Mouse (Mus musculus): Measurements from ENCODE around the gene Ano9.

Ano9 gene

DNA sequence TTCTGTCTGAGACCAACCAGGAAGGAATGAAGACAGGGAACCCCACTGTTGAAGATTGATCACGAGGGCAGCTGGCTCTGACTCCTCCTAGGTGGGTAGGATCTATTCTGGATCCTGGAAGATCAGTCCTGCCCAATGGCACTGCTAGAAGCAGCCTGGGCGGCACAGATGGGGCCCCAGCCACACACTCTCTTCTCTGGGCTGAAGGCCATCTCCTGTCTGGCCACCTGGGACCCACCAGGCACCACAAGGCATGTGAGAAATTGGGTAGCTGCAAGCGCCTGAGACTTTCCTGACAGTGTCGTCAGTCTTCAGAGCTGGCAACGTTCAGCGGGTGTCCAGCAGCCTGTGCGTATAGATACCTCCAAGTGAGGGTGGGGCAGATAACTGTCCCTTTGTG is 55.1 kb downstream of the Ano9 start:
- no peak for DNase-seq (ENCODE audit: extremely low spot score)

DNA sequence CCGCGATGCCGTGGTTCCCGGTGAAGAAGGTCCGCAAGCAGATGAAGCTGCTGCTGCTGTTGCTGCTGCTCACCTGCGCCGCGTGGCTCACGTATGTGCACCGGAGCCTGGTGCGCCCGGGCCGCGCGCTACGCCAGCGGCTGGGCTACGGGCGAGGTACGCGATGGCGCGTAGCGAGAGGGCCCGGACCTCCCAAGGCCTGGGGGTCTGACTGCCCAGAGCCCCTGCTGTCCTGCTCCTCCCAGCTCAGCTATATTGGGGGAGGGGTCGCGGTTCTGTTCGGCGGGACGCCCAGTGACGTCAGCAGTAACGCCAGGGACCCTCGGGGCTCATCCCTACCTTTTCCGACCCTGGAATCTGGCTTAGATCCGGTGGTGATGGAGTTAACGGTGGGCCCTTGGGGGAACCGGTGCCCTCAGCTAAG is 56.3 kb downstream of the Ano9 start:
- DNase-seq (ENCODE audit: extremely low spot score): peak; percentile 63

DNA sequence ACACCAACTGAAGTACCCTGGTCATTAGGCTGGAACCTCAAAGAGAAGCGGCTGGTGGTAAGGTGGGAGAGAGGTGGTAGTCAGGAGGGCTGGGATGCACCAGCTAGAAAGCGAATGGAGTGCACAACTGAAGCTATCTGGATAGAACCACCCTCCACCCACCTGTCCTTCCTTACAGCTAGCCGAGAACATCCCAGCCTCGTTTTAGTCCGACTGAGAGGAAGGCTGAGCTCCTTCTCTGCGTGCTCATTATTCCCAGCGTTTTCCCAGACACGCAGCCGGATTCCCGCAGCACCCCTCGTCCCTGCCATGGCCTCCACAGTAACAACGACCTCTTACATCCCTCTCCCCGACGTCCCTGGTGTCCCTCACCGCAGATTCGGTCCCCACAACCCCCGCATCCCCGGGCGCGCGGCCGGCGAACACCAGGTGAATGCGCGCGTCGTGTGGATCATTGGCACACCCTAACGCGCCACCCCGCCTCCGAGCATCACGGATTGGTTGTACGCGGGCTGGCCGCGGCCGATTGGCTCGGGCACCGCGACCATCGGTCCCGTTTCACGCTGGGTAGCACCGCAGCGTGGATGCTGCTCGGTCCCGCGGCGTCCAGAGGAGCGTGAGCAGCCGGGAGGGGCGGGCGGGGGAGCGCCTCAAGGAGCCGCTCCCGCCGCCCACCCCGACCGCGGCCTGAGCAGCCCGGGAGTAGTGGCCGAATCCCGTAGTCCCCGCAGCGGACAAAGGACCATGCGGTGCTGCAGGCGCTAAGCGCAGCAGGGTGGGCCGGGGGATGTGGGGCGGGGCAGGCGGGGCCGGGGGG is 57.0 kb downstream of the Ano9 start, which contains the start of gene B4galnt4:
B4galnt4 (plus strand) TSS at position 679 of the 817 bp plus-strand sequence.
- DNase-seq (ENCODE audit: extremely low spot score): peak; percentile 86

DNA sequence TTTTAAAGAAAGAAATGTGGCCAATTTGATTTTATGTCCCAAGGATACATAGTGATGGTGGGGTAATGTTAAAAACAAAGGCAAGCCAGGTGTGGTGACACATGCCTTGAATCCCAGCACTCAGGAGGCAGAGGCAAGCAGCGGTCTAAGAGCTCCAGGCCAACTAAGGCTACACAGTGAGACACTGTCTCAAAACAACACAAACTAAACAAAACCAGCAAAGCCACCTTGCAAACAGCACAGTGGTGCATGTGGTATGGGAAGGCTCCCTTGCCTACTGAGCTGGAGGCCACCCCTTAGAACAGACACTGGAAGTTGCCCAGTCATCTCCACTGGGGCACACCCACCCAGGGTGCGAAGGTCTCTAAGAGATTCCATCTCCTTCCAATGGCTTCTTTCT is 57.7 kb downstream of the Ano9 start:
- no peak for DNase-seq (ENCODE audit: extremely low spot score)

DNA sequence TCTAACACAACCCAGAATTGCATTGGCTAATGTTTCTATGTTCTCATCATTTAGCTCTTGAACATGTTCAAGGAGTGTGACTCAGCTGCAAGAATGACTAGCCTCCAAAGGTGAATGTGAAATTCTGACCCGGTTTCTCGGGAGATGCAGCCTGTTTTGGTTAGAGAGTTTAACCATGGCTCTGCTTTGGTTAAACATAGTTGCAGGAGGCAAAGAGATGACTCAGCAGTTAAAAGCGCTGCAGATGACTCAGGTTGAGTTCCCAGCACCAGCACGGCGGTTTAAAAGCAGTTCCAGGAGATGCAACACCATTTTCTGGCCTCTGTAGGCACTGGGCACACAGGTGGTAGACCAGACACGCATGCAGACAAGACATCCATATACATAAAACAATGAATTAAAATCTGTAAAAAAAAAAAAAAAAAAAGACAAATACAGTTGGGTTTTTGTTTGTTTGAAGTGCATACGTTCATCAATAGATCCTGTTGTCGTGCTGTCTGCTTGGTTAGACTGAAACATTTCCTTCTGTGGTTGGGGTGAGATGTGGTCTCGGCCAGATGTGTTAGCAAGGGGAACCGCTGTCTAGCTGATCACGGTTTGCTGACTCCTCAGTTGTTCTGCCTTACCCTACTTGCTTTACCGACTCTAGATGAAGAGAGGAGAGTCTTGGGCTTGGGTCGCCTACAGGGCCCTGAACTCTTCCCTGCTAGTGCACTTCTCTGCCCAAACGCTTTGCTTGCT is 58.8 kb downstream of the Ano9 start:
- no peak for DNase-seq (ENCODE audit: extremely low spot score)

DNA sequence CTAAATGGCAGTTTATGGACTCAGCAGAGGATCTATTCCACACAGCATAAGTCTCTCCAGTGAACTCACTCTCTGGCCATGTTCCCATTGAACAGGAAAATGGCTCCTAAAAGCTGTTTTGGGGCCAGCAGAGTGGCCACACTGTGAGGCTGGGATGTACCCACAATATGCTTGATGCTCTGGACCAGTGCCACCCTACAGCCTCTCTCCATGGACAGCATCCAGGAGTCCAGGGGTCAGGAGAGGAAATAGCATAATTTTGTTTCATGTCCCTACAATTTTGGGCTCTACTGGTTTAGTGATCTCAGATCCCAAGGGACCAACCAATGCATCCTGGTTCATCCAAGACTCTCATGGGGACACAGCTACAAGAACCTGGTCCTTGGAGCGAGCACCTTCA is 60.1 kb downstream of the Ano9 start:
- no peak for DNase-seq (ENCODE audit: extremely low spot score)

DNA sequence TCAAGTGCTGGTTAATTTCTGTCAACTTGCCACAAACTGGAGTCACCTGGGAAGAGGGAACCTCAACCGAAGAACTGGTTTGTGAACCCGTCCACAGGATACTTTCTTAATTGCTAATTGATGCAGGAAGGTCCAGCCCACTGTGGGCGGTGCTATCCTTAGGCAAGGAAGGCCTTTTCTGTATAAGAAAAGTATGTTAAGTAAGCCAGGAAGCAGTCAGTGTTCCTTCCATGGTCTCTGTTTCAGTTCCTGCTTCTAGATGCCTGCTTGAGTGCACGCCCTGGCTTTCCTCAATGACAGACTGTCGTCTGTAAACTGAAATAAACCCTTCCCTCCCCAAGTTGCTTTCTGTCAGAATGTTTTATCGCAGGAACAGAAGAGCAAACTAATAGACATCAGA is 60.6 kb downstream of the Ano9 start:
- no peak for DNase-seq (ENCODE audit: extremely low spot score)

DNA sequence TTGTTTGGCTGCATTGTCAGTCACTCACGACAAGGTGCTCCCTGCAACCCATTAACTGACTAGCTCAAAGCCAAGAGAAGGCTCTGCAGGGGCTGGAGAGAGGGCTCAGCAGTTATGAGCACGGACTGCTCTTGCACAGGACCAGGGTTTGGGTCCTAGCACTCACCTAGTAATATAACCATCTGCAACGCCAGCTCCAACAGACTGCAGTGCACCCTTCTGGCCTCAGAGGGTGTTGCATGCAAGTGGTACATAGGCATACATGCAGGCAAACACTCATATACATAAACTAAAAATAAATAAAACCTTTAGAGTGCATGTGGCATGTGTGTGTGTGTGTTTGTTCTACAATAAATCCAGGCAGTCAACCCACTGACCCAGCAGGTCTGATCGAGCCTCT is 61.8 kb downstream of the Ano9 start:
- no peak for DNase-seq (ENCODE audit: extremely low spot score)

DNA sequence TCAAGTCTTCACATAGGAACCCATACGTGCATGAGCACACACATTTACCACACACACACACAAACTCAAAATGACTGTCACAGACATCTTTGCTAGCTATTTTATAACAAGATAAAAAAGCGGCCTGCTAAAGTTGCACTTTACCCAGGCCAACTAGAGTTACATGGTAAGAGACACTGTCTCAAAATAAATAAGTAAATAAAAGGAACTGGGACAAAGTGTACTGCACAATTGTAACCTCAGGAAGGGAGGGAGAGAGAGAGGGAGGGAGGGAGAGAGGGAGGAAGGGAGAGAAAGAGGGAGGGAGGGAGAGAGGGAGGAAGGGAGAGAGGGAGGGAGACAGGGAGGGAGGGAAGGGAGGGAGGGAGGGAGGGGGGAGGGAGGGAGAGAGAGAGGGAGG is 65.2 kb downstream of the Ano9 start:
- DNase-seq (ENCODE audit: extremely low spot score): no peak

DNA sequence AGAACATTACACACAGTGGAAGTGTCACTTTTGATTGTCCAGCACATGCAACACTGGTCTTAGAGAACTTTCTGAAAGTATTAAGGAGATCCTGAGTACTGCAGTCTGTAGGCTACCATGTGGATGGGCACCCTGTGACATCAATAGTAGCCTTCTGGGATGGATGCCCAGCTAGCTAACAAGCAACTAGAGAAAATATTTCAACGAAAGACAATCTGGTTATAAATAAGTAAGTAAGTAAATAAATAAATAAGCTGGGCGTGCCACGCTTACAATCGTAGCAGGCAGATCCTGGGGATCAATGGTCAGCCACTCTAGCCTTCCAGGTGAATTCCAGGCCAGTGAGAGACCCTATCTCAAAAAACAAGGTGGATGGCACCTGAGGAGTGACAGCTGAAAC is 65.6 kb downstream of the Ano9 start:
- no peak for DNase-seq (ENCODE audit: extremely low spot score)

Data from embryo, embryonic 9.5 days (tissue).